Mouse (Mus musculus) MEL (cell line): ENCODE results near the gene Slc35b1. TPM values are rescaled to one million over a fixed set of nuclear protein-coding genes. Genes with fewer than 3 reads are reported as not detected.

Experiments used
- DNase-seq: peaks from one replicate; pipeline ENCODE4 v3.0.0; 2011; ENCODE audit warnings: low read depth, low spot score
- H3K27ac ChIP-seq: 2 replicates; pipeline ENCODE4 v1.5.1; 2012; ENCODE audit warnings: low read depth, mild to moderate bottlenecking, control low read depth, low read length, moderate library complexity; ENCODE audit not compliant: control insufficient read depth
- H3K27me3 ChIP-seq, 2 experiments: fragments of 150-350 bp in 1 of 2; sonication (generic) in 1 of 2; 2 replicates each; pipeline ENCODE4 v1.6.1; 2012; ENCODE audit warnings: low read length in 2 of 2, mild to moderate bottlenecking in 2 of 2, improper control_type of control experiment in 1 of 2, moderate library complexity in 1 of 2; ENCODE audit not compliant: insufficient read depth in 2 of 2, control insufficient read depth in 1 of 2
- H3K36me3 ChIP-seq, 2 experiments: 2 replicates each; pipeline ENCODE4 v1.6.1; 2012 to 2014; ENCODE audit warnings: low read length in 2 of 2, improper control_type of control experiment in 1 of 2, inconsistent platforms in 1 of 2, mild to moderate bottlenecking in 1 of 2; ENCODE audit not compliant: insufficient read depth in 2 of 2, control insufficient read depth in 1 of 2
- H3K4me1 ChIP-seq, 2 experiments: fragments of 150-350 bp in 1 of 2; sonication (generic) in 1 of 2; 2 replicates each; pipeline ENCODE4 v1.6.1; 2012; ENCODE audit warnings: low read length in 2 of 2, improper control_type of control experiment in 1 of 2, mild to moderate bottlenecking in 1 of 2; ENCODE audit not compliant: insufficient read depth in 2 of 2, control insufficient read depth in 1 of 2
- H3K4me3 ChIP-seq, 2 experiments: fragments of 150-350 bp in 1 of 2; sonication (generic) in 1 of 2; 2 replicates each; pipeline ENCODE4 v1.5.1; 2012; ENCODE audit warnings: low read depth in 2 of 2, low read length in 2 of 2, mild to moderate bottlenecking in 2 of 2, moderate library complexity in 2 of 2, control low read depth in 1 of 2, improper control_type of control experiment in 1 of 2; ENCODE audit not compliant: control insufficient read depth in 1 of 2, insufficient read depth in 1 of 2
- H3K79me2 ChIP-seq: 2 replicates; pipeline ENCODE4 v1.6.1; 2012; ENCODE audit warnings: mild to moderate bottlenecking, low read length, moderate library complexity; ENCODE audit not compliant: control insufficient read depth, poor library complexity, insufficient read depth
- H3K9ac ChIP-seq: 2 replicates; pipeline ENCODE4 v1.6.1; 2012; ENCODE audit warnings: low read depth, mild to moderate bottlenecking, control low read depth, low read length, moderate library complexity; ENCODE audit not compliant: control insufficient read depth, poor library complexity, severe bottlenecking
- H3K9me3 ChIP-seq: fragments of 150-350 bp; sonication (generic); replicated peaks from 2 replicates; pipeline ENCODE4 v1.6.1; 2012; ENCODE audit warnings: mild to moderate bottlenecking, low read length, improper control_type of control experiment, moderate library complexity; ENCODE audit not compliant: insufficient read depth
- CHD1 ChIP-seq: IDR thresholded peaks from 2 replicates; pipeline ENCODE4 v1.6.1; 2012; ENCODE audit warnings: low read depth, mild to moderate bottlenecking, inconsistent platforms, low read length, improper control_type of control experiment
- CTCF ChIP-seq, 3 experiments: IDR thresholded peaks in 2 of 3; conservative IDR thresholded peaks in 1 of 3; 2 replicates each; pipeline ENCODE4 v1.5.1; 2011 to 2012; ENCODE audit warnings: low read length in 3 of 3, low read depth in 2 of 3, mild to moderate bottlenecking in 2 of 3, improper control_type of control experiment in 1 of 3, inconsistent platforms in 1 of 3, mixed read lengths in 1 of 3, moderate library complexity in 1 of 3; ENCODE audit not compliant: control insufficient read depth in 1 of 3, insufficient read depth in 1 of 3, poor library complexity in 1 of 3, severe bottlenecking in 1 of 3
- E2F4 ChIP-seq: IDR thresholded peaks from 2 replicates; pipeline ENCODE4 v1.6.1; 2011; ENCODE audit warnings: low read depth, low read length, improper control_type of control experiment, borderline replicate concordance
- ELF1 ChIP-seq: IDR thresholded peaks from 2 replicates; pipeline ENCODE4 v1.6.1; 2014; ENCODE audit warnings: low read depth, mild to moderate bottlenecking, inconsistent platforms, low read length, improper control_type of control experiment, moderate library complexity
- EP300 ChIP-seq, 2 experiments: IDR thresholded peaks; 2 replicates each; pipeline ENCODE4 v1.6.1; 2011; ENCODE audit warnings: improper control_type of control experiment in 2 of 2, low read length in 2 of 2, low read depth in 1 of 2, mild to moderate bottlenecking in 1 of 2
- ETS1 ChIP-seq: IDR thresholded peaks from 2 replicates; pipeline ENCODE4 v1.6.1; 2012; ENCODE audit warnings: low read depth, mild to moderate bottlenecking, inconsistent platforms, low read length, improper control_type of control experiment, moderate library complexity
- JUND ChIP-seq: IDR thresholded peaks from 2 replicates; pipeline ENCODE4 v1.6.1; 2011; ENCODE audit warnings: low read depth, mild to moderate bottlenecking, improper control_type of control experiment, low read length
- KAT2A ChIP-seq: conservative IDR thresholded peaks from 2 replicates; pipeline ENCODE4 v1.6.1; 2012; ENCODE audit warnings: low read depth, low read length, improper control_type of control experiment, inconsistent platforms
- MAX ChIP-seq: IDR thresholded peaks from 2 replicates; pipeline ENCODE4 v1.6.1; 2011; ENCODE audit warnings: low read length, improper control_type of control experiment
- MAZ ChIP-seq: IDR thresholded peaks from 2 replicates; pipeline ENCODE4 v1.6.1; 2012; ENCODE audit warnings: low read depth, mild to moderate bottlenecking, inconsistent platforms, low read length, improper control_type of control experiment
- MYC ChIP-seq: IDR thresholded peaks from 2 replicates; pipeline ENCODE4 v1.6.1; 2011; ENCODE audit warnings: low read depth, mild to moderate bottlenecking, low read length, improper control_type of control experiment, moderate library complexity
- NELFE ChIP-seq: IDR thresholded peaks from 2 replicates; pipeline ENCODE4 v1.6.1; 2011; ENCODE audit warnings: low read depth, low read length, improper control_type of control experiment
- NRF1 ChIP-seq: IDR thresholded peaks from 2 replicates; pipeline ENCODE4 v1.6.1; 2014; ENCODE audit warnings: low read depth, mild to moderate bottlenecking, inconsistent platforms, low read length, improper control_type of control experiment, moderate library complexity; ENCODE audit not compliant: poor library complexity, insufficient read depth, severe bottlenecking
- POLR2A ChIP-seq, 2 experiments: IDR thresholded peaks; 2 replicates each; pipeline ENCODE4 v1.6.1; 2011 to 2012; ENCODE audit warnings: low read length in 2 of 2, mild to moderate bottlenecking in 2 of 2, control low read depth in 1 of 2, improper control_type of control experiment in 1 of 2, low read depth in 1 of 2, moderate library complexity in 1 of 2; ENCODE audit not compliant: control insufficient read depth in 1 of 2, insufficient read depth in 1 of 2, poor library complexity in 1 of 2
- POLR2AphosphoS2 ChIP-seq: IDR thresholded peaks from 2 replicates; pipeline ENCODE4 v1.6.1; 2011; ENCODE audit warnings: low read length, improper control_type of control experiment
- POLR2AphosphoS5 ChIP-seq: IDR thresholded peaks from 2 replicates; pipeline ENCODE4 v1.6.1; 2012; ENCODE audit warnings: low read depth, borderline replicate concordance, mild to moderate bottlenecking, inconsistent platforms, low read length, moderate library complexity, mixed read lengths
- RAD21 ChIP-seq: IDR thresholded peaks from 2 replicates; pipeline ENCODE4 v1.6.1; 2011; ENCODE audit warnings: mild to moderate bottlenecking, low read depth, low read length, improper control_type of control experiment
- SMC3 ChIP-seq: IDR thresholded peaks from 2 replicates; pipeline ENCODE4 v1.6.1; 2011; ENCODE audit warnings: low read depth, low read length, improper control_type of control experiment
- TAL1 ChIP-seq: IDR thresholded peaks from 2 replicates; pipeline ENCODE4 v1.6.1; 2012; ENCODE audit warnings: mild to moderate bottlenecking, inconsistent platforms, low read length, moderate library complexity, mixed read lengths
- TCF12 ChIP-seq: IDR thresholded peaks from 2 replicates; pipeline ENCODE4 v1.6.1; 2014; ENCODE audit warnings: low read depth, mild to moderate bottlenecking, inconsistent platforms, low read length, improper control_type of control experiment, moderate library complexity
- UBTF ChIP-seq: IDR thresholded peaks from 2 replicates; pipeline ENCODE4 v1.6.1; 2012; ENCODE audit warnings: low read depth, mild to moderate bottlenecking, inconsistent platforms, low read length, improper control_type of control experiment, moderate library complexity, borderline replicate concordance; ENCODE audit not compliant: insufficient read depth
- USF1 ChIP-seq: IDR thresholded peaks from 2 replicates; pipeline ENCODE4 v1.6.1; 2014; ENCODE audit warnings: low read depth, mild to moderate bottlenecking, inconsistent platforms, low read length, improper control_type of control experiment, moderate library complexity
- USF2 ChIP-seq, 2 experiments: IDR thresholded peaks; 2 replicates each; pipeline ENCODE4 v1.6.1; 2011 to 2012; ENCODE audit warnings: improper control_type of control experiment in 2 of 2, low read length in 2 of 2, borderline replicate concordance in 1 of 2, inconsistent platforms in 1 of 2, low read depth in 1 of 2, mild to moderate bottlenecking in 1 of 2; ENCODE audit not compliant: insufficient read depth in 1 of 2
- ZKSCAN1 ChIP-seq: IDR thresholded peaks from 2 replicates; pipeline ENCODE4 v1.6.1; 2012; ENCODE audit warnings: low read depth, mild to moderate bottlenecking, inconsistent platforms, low read length, improper control_type of control experiment, moderate library complexity
- ZMIZ1 ChIP-seq: IDR thresholded peaks from 2 replicates; pipeline ENCODE4 v1.6.1; 2012; ENCODE audit warnings: low read depth, mild to moderate bottlenecking, inconsistent platforms, low read length, improper control_type of control experiment, moderate library complexity
- ZNF384 ChIP-seq: IDR thresholded peaks from 2 replicates; pipeline ENCODE4 v1.6.1; 2012; ENCODE audit warnings: low read depth, mild to moderate bottlenecking, inconsistent platforms, low read length, improper control_type of control experiment
- polyA plus RNA-seq, 2 experiments: library from polyadenylated mRNA; stranded (reverse) in 1 of 2; unstranded in 1 of 2; fragments of >175 nt in 1 of 2; fragments of >200 nt in 1 of 2; gene quantifications; 2 replicates each; pipeline versions ENCODE4 v1.2.1 to v1.2.4; 2012; ENCODE audit warnings: low replicate concordance in 2 of 2, low read depth in 1 of 2; ENCODE audit not compliant: insufficient read length in 2 of 2, insufficient read depth in 1 of 2, missing spikeins in 1 of 2
- total RNA-seq: library from RNA; depleted of rRNA; stranded (reverse); fragments of 300-350 nt; gene quantifications from 2 replicates; pipeline ENCODE4 v1.2.3, GENCODE M21; 2012

Gene Slc35b1
- total and polyA plus RNA-seq, 3 experiments = 59.1 to 82.4 TPM; not detected in 1

DNA sequence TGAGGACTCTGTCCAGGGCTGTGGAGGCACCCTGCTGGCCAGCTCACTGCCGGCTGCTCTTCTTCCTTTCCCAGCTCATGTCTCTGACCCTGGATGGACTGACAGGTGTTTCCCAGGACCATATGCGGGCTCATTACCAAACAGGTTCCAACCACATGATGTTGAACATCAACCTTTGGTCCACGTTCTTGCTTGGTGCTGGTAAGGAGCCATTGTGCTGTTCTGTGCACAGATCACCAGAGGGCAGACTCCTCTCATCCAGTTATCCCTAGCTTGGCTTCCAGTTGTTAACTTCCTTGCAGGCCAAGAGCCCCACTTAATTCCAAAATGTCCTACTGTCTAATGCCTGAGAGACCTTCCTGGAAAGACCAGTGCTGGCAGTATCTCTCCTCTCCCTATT lies 4.5 kb downstream of the Slc35b1 start:
- TF ChIP-seq ZNF384 (no peak), USF1 (no peak), MYC (no peak), EP300 (IDR thresholded peaks at IDR 0.05; ENCODE audit: low read depth in 1 of 2, low read length in 2 of 2) (no peak), NELFE (no peak), NRF1 (no peak), ETS1 (no peak), KAT2A (no peak), POLR2AphosphoS2 (no peak), CHD1 (no peak), USF2 (IDR thresholded peaks at IDR 0.05; ENCODE audit: borderline replicate concordance in 1 of 2, insufficient read depth in 1 of 2, low read depth in 1 of 2, low read length in 2 of 2) (no peak), CTCF (IDR thresholded peaks at IDR 0.05 in 2 of 3, conservative IDR thresholded peaks at IDR 0.05 in 1 of 3; ENCODE audit: control insufficient read depth in 1 of 3, insufficient read depth in 1 of 3, low read depth in 2 of 3, low read length in 3 of 3, poor library complexity in 1 of 3, severe bottlenecking in 1 of 3) (peak; percentile 13 to 47 (median 30); a peak in 5 of 6 replicates), E2F4 (no peak), JUND (no peak), TCF12 (no peak), MAZ (no peak), ELF1 (no peak), RAD21 (peak; percentile 5), UBTF (no peak), POLR2A (IDR thresholded peaks at IDR 0.05; ENCODE audit: control insufficient read depth in 1 of 2, insufficient read depth in 1 of 2, low read depth in 1 of 2, low read length in 2 of 2, poor library complexity in 1 of 2) (peak in 1 of 2 experiments; percentile 22; a peak in 1 of 4 replicates), ZMIZ1 (no peak), SMC3 (peak; percentile 48)
- no peak overlapping the region for H3K9ac ChIP-seq
- no peak overlapping the region for H3K27ac ChIP-seq
- peaks cover 4 to 8% of the 10 kb centered on the region in 2 experiments; a peak in 3 of 4 replicates for H3K4me1 ChIP-seq
- peak; percentile 31 for DNase-seq
- H3K36me3 ChIP-seq = peaks cover 2 to 10% of the 10 kb centered on the region in 2 experiments
- H3K27me3 ChIP-seq = no peaks in the 10 kb centered on the region
- peaks cover 14% of the 10 kb centered on the region for H3K79me2 ChIP-seq
- no peak overlapping the region for H3K4me3 ChIP-seq
- H3K9me3 ChIP-seq = no peaks in the 10 kb centered on the region

DNA sequence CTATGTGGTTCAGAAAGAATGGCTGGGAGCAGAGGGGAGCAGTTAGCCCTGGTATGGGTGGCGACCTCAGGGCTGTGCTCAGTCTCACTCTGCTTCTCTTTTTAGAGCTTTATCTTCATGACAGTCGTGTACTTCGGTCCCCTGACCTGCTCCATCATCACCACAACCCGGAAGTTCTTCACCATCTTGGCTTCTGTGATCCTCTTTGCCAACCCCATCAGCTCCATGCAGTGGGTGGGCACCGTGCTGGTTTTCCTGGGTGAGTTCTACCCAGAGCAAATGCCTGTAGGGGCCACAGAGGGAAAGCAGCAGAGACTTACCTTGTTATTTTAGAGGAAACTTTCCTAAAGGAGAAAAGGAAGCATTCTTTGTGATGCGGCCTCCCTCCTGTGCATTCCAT lies 5.9 kb downstream of the Slc35b1 start:
- peaks cover 2 to 10% of the 10 kb centered on the region in 2 experiments for H3K36me3 ChIP-seq
- H3K4me3 ChIP-seq = no peak overlapping the region
- TF ChIP-seq TAL1 (no peak), CHD1 (no peak), MAZ (no peak), TCF12 (no peak), ZKSCAN1 (no peak), MAX (no peak), CTCF (IDR thresholded peaks at IDR 0.05 in 2 of 3, conservative IDR thresholded peaks at IDR 0.05 in 1 of 3; ENCODE audit: control insufficient read depth in 1 of 3, insufficient read depth in 1 of 3, low read depth in 2 of 3, low read length in 3 of 3, poor library complexity in 1 of 3, severe bottlenecking in 1 of 3) (no peak), USF1 (no peak), RAD21 (no peak), UBTF (no peak), POLR2AphosphoS2 (no peak), POLR2AphosphoS5 (no peak)
- H3K4me1 ChIP-seq = peaks cover 4 to 8% of the 10 kb centered on the region in 2 experiments; a peak in 3 of 4 replicates
- no peak overlapping the region for H3K27ac ChIP-seq
- no peaks in the 10 kb centered on the region for H3K27me3 ChIP-seq
- H3K79me2 ChIP-seq = peaks cover 8% of the 10 kb centered on the region
- no peak for DNase-seq
- no peaks in the 10 kb centered on the region for H3K9me3 ChIP-seq
- H3K9ac ChIP-seq = no peak overlapping the region
